Mouse (Mus musculus): ENCODE data around the gene Gm4952.

Gene Gm4952

GRCm38 (mm10) chr19:12599674-12600073, at the start of gene Gm4952:
TSS of gene Gm4952 (plus strand) at chr19:12599974.
- no peak for DNase-seq (ENCODE audit: extremely low spot score, low spot score)

- DNase-seq (ENCODE audit: extremely low spot score, low spot score): no peak
Observed at GRCm38 (mm10) chr19:12550005-12550942, 49.5 kb upstream of the Gm4952 start.

- DNase-seq (ENCODE audit: extremely low spot score, low spot score): no peak
Observed at GRCm38 (mm10) chr19:12556293-12556692, 43.5 kb upstream of the Gm4952 start.

GRCm38 (mm10) chr19:12558219-12558618, 41.6 kb upstream of the Gm4952 start:
- DNase-seq (ENCODE audit: extremely low spot score, low spot score): no peak

GRCm38 (mm10) chr19:12564197-12564596, 35.6 kb upstream of the Gm4952 start:
- no peak for DNase-seq (ENCODE audit: extremely low spot score, low spot score)

- DNase-seq (ENCODE audit: extremely low spot score, low spot score): no peak
Observed at GRCm38 (mm10) chr19:12567011-12567410, 32.8 kb upstream of the Gm4952 start.

- DNase-seq (ENCODE audit: extremely low spot score, low spot score): no peak
Observed at GRCm38 (mm10) chr19:12570866-12571265, 28.9 kb upstream of the Gm4952 start.

- DNase-seq (ENCODE audit: extremely low spot score, low spot score): no peak
Observed at GRCm38 (mm10) chr19:12571687-12572086, 28.1 kb upstream of the Gm4952 start.

- no peak for DNase-seq (ENCODE audit: extremely low spot score, low spot score)
Observed at GRCm38 (mm10) chr19:12572614-12573265, 27.0 kb upstream of the Gm4952 start.

- peak; percentile 72 for DNase-seq (ENCODE audit: extremely low spot score, low spot score)
Observed at GRCm38 (mm10) chr19:12573266-12574011, 26.3 kb upstream of the Gm4952 start.

- DNase-seq (ENCODE audit: extremely low spot score, low spot score): no peak
Observed at GRCm38 (mm10) chr19:12574012-12574407, 25.8 kb upstream of the Gm4952 start.

GRCm38 (mm10) chr19:12575107-12575506, 24.7 kb upstream of the Gm4952 start:
- DNase-seq (ENCODE audit: extremely low spot score, low spot score): no peak

- no peak for DNase-seq (ENCODE audit: extremely low spot score, low spot score)
Observed at GRCm38 (mm10) chr19:12575514-12575913, 24.3 kb upstream of the Gm4952 start.

- DNase-seq (ENCODE audit: extremely low spot score, low spot score): no peak
Observed at GRCm38 (mm10) chr19:12576639-12577038, 23.1 kb upstream of the Gm4952 start.

- no peak for DNase-seq (ENCODE audit: extremely low spot score, low spot score)
Observed at GRCm38 (mm10) chr19:12585310-12585709, 14.5 kb upstream of the Gm4952 start.

GRCm38 (mm10) chr19:12591908-12592307, 7.9 kb upstream of the Gm4952 start:
- DNase-seq (ENCODE audit: extremely low spot score, low spot score): peak; percentile 35

GRCm38 (mm10) chr19:12595135-12595529, 4.6 kb upstream of the Gm4952 start:
- DNase-seq (ENCODE audit: extremely low spot score, low spot score): no peak

GRCm38 (mm10) chr19:12595530-12596289, 4.1 kb upstream of the Gm4952 start:
- peak; percentile 71 for DNase-seq (ENCODE audit: extremely low spot score, low spot score)

- DNase-seq (ENCODE audit: extremely low spot score, low spot score): no peak
Observed at GRCm38 (mm10) chr19:12596290-12597072, 3.3 kb upstream of the Gm4952 start.

- DNase-seq (ENCODE audit: extremely low spot score, low spot score): no peak
Observed at GRCm38 (mm10) chr19:12597073-12597405, 2.7 kb upstream of the Gm4952 start.

Data from neural tube, embryonic 10.5 days (tissue).